Mouse (Mus musculus) right cerebral cortex, postnatal 36 days (tissue): ENCODE measurements around the gene Cym.
A peak's percentile ranks its signal among the peaks of the same experiment; 100 is the strongest.

Experiments used
- DNase-seq, 2 experiments: peaks; one replicate each; pipeline ENCODE4 v3.0.0; 2022; ENCODE audit warnings: low spot score in 2 of 2, mixed read lengths in 1 of 2

Gene Cym

GRCm38 (mm10) chr3:107225820-107226219 is 4.3 kb upstream of the Cym start:
- no peak for DNase-seq

GRCm38 (mm10) chr3:107223230-107223629 is 1.7 kb upstream of the Cym start:
- no peak for DNase-seq

GRCm38 (mm10) chr3:107218572-107218971 is 3.0 kb downstream of the Cym start:
- DNase-seq = peak in 1 of 2 experiments; percentile 16

- no peak for DNase-seq
Observed at GRCm38 (mm10) chr3:107217101-107217480, 4.4 kb downstream of the Cym start.

GRCm38 (mm10) chr3:107216400-107217100 is 5.0 kb downstream of the Cym start:
- DNase-seq = no peak

- no peak for DNase-seq
Observed at GRCm38 (mm10) chr3:107214606-107215005, 6.9 kb downstream of the Cym start.

- no peak for DNase-seq
Observed at GRCm38 (mm10) chr3:107207625-107208253, 13.8 kb downstream of the Cym start.

- no peak for DNase-seq
Observed at GRCm38 (mm10) chr3:107206490-107207150, 14.9 kb downstream of the Cym start.

- peak; percentile 36 to 40 for DNase-seq
Observed at GRCm38 (mm10) chr3:107205994-107206393, 15.5 kb downstream of the Cym start.

GRCm38 (mm10) chr3:107205170-107205569 is 16.4 kb downstream of the Cym start:
- DNase-seq = no peak

GRCm38 (mm10) chr3:107204413-107204812 is 17.1 kb downstream of the Cym start:
- no peak for DNase-seq

GRCm38 (mm10) chr3:107201310-107202180 is 20.0 kb downstream of the Cym start:
- DNase-seq = no peak

GRCm38 (mm10) chr3:107188226-107188899 is 33.2 kb downstream of the Cym start:
- DNase-seq = peak; percentile 56 to 62

GRCm38 (mm10) chr3:107187022-107187421 is 34.5 kb downstream of the Cym start:
- no peak for DNase-seq

GRCm38 (mm10) chr3:107185597-107185996 is 35.9 kb downstream of the Cym start:
- no peak for DNase-seq

- no peak for DNase-seq
Observed at GRCm38 (mm10) chr3:107183178-107183577, 38.4 kb downstream of the Cym start.

- DNase-seq = no peak
Observed at GRCm38 (mm10) chr3:107182756-107183155, 38.8 kb downstream of the Cym start, which contains the start of gene Kcna10. TSS of gene Kcna10 (plus strand) at chr3:107183056.

- no peak for DNase-seq
Observed at GRCm38 (mm10) chr3:107180860-107181259, 40.7 kb downstream of the Cym start.

- no peak for DNase-seq
Observed at GRCm38 (mm10) chr3:107176501-107176900, 45.0 kb downstream of the Cym start.

GRCm38 (mm10) chr3:107175486-107175885 is 46.0 kb downstream of the Cym start:
- DNase-seq = no peak

GRCm38 (mm10) chr3:107172556-107172955 is 49.0 kb downstream of the Cym start:
- DNase-seq = no peak
